Mouse (Mus musculus) embryo, embryonic 10.5 days (tissue): ENCODE measurements around the gene Gm29276.
"Not testable (repeated sequence)": the region's sequence is repeated elsewhere in the genome, so short reads cannot be mapped to it uniquely, and the experiment has no call there.

Experiments
- DNase-seq: peaks from one replicate; pipeline ENCODE4 v3.0.0-alpha.2; 2015; ENCODE audit warnings: low spot score

Gm29276 gene

GRCm38 (mm10) chrY:42582150-42582549 is at the start of gene Gm29276:
Gm29276 (minus strand) TSS chrY:42582250.
- DNase-seq = not testable (repeated sequence)
